Mouse (Mus musculus) left cerebral cortex, postnatal 4 days (tissue): ENCODE measurements at regions not wholly inside any gene's neighbourhood (a gene's known extent, or its start where the extent isn't known, plus 50 kb on each side); places are given as distances from the start of the nearest gene placed in this dataset.

Experiments
- DNase-seq: peaks from one replicate; pipeline ENCODE4 v3.0.0-alpha.2; 2022
- intact Hi-C: fragments of 180-260 bp; cut with DNase I; formaldehyde crosslinking; loops from one replicate; pipeline ENCODE4 v1.15.1; 2025

DNA sequence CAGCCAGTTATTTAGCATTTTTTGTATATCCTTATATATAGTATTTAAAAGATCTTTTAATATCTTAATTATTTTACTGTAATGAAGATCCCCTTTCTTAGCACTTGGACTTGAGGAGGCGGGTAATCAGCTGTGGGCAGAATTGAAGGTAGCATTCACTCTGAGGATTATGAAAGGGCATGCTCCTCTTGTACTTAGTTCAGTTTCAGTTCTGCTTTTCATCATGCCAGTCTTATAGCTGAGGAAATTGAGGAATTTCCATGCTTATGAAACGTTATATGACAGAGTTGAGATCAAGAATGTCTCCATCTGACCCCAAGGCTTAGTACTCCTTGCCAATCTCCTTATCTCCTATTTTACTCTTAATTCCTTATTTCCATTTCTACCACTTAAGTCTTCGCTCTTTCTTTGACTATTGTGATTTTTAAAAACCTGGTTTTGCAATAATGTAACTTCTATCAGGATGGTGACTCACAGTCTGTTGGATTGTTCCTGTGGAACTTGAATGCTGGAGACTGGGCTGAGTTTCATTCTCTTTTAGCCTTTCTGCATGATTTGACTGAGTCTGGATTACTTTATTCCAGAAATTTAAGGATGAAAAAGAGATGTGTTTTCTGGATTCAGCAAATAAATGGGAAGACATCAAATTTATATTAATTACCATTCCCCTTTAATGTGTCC, 133.6 kb downstream of the Papss1 start:
- no peak for DNase-seq
- intact Hi-C loops, result no loop called here

DNA sequence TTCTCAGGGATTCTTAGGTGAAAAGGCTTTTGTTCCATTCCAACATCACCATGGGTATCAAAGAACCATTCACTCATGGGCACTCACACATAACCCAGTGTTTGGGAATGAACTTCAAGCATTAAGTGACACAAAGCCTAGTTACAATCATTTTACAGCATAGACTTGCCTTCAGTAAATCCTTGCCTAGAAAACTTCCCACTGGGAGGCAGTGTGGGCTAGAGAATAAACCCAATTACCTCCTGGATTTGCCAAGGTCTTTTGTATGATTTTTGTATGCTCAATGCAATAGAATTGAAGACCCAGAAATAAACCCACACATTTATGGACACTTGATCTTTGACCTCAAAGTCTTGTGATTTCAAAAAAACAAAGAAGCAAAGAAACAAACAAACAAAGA, 138.6 kb downstream of the Papss1 start:
- intact Hi-C loops, result loop anchor here (10.0 kb wide), 1 partner anchor 382 kb away; the partner anchor contains the start of gene Dkk2
- DNase-seq, result no peak

DNA sequence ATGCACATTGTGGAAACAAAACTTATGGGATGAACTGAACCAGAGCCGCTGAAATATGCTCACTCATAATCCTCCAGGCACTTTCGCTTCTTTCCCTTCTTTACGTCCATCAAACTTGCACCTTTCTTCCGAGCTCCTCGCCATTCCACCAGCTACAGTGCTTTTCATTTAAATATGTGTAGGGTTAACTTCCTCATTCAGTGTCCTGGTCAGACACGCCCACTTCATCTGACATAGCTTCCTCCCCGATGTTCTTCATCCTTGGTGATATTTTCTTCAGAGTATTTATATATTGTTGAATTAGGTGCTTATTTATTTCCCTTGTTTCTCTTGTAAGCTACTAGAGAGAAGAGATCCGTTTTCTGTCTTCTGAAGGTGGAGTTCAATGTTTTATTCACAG, 149.0 kb downstream of the Papss1 start:
- intact Hi-C loops, result no loop called here
- no peak for DNase-seq

GRCm38 (mm10) chr3:131718761-131719160, 154.2 kb downstream of the Papss1 start:
- no peak for DNase-seq
- intact Hi-C loops, result no loop called here

DNA sequence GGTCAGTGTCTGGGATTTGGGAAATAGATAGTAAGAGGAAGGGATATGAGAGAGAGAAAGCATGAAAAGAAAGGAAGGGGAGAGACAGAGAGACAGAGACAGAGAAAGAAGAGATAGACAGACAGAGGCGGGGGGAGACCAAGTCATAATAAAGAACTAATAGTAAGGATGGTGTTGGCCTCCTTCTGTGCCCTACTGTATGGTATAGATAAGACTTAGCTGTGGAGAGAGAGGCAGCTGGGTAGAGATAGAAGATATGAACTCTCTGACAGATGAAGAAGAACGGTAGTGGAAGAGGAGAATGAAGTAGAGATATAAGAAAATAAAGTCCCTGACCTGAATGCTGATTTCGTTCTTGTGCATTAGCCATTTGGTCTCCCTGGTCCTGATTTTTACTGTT, 164.1 kb downstream of the Papss1 start:
- DNase-seq, result no peak

DNA sequence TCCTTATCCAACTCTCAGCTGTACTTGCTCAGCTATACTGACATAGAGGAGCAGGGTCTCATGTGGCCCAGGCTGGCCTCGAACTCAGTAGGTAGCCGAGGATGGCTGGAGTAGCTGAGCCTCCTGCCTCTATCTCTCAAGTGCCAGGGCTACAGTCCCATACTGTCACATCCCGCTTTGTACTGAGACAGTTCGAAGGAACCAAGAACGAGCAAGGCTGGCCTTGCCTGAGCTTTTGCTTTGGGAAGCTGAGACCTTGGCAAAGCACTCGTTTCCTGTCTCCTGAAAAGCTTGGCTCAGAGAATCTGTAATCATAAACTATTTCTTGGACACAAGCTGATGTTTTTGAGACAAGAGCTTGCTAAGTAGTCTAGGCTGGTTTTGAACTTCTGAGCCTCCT, 169.7 kb downstream of the Papss1 start:
- no peak for DNase-seq
- intact Hi-C loops, result no loop called here

More for the DNA sequence above, 164.1 kb downstream of the Papss1 start:
- intact Hi-C loops, result no loop called here

GRCm38 (mm10) chr3:131737461-131737860, 172.9 kb downstream of the Papss1 start:
- intact Hi-C loops, result no loop called here

DNA sequence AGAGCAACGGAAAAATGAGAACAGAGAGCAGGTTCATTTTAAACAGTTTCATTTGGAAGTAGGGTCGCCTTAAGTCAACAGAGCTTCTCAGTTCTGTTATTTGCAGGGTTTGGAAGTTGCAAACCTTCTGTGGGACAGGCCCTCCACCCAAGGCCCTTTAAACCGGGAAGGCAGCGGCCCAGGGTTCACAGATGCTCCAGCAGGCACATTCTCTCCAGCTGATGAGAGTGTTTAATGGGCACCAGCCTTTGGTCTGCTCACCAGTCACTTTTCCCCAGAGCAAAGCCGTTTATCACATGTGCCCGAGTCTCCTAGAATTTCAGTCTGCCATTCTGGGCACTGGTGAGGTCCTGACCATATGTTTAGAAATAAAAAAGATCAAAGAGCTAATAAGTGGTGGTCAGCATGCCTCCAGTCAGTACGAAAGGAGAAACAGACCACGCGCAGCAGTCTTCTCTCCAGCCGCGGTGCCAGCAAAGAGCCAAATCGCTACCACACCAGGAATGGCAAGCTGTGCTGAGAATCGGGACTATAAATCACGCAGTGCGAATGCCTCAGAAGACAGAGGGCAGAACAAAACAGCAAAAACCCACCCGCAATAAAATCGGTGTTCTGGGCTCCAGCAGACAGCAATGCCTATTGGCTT, 173.5 kb downstream of the Papss1 start:
- intact Hi-C loops, result no loop called here
- no peak for DNase-seq

More at GRCm38 (mm10) chr3:131737461-131737860, 172.9 kb downstream of the Papss1 start:
- DNase-seq, result peak; percentile 51

DNA sequence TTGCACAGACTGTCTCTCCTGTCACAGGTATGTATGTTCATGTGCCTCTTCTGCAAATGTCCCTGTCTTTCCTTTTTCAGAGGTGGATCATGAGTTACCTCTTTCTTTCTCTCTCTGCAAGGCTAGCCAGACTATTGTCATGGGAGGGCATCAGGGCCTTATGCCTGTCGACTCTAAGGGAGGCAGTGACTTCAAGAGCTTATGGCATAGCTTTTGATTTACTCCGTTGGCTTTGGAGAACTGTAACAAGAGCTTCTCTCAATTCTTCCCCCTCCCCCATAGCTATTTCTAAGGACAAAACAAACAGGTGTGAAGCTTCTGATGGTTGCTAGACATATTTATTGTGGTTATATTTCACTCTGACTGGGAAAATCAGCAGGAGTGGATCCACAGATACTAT, 191.0 kb downstream of the Papss1 start:
- DNase-seq, result no peak
- intact Hi-C loops, result no loop called here

- intact Hi-C loops, result no loop called here
- no peak for DNase-seq
Measured at GRCm38 (mm10) chr3:131756126-131756525, 191.6 kb downstream of the Papss1 start.

GRCm38 (mm10) chr3:131769976-131770375, 205.4 kb downstream of the Papss1 start:
- DNase-seq, result no peak
- intact Hi-C loops, result no loop called here

GRCm38 (mm10) chr3:131770486-131770885, 205.9 kb downstream of the Papss1 start:
- DNase-seq, result no peak
- intact Hi-C loops, result no loop called here

GRCm38 (mm10) chr3:131771863-131772546, 207.4 kb downstream of the Papss1 start:
- intact Hi-C loops, result no loop called here
- no peak for DNase-seq

DNA sequence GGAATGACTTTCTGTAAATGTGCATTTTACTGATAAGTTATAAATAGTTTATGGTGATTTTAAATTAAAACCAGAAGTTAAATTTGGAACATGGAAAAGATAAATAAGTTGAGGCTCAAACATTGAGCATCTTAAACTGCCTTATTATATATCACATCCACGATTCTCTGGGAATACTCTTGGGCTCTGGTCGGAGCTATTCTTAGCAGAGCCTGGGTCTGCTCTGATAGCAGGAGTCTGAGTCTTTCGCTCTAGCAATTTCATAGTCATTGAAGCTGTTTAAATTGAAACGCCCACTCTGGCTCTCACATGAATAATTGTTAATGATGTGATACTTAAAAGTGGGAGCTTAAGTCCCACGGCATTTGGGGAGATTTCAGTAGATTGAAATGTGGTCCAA, 208.0 kb downstream of the Papss1 start:
- intact Hi-C loops, result no loop called here
- no peak for DNase-seq

DNA sequence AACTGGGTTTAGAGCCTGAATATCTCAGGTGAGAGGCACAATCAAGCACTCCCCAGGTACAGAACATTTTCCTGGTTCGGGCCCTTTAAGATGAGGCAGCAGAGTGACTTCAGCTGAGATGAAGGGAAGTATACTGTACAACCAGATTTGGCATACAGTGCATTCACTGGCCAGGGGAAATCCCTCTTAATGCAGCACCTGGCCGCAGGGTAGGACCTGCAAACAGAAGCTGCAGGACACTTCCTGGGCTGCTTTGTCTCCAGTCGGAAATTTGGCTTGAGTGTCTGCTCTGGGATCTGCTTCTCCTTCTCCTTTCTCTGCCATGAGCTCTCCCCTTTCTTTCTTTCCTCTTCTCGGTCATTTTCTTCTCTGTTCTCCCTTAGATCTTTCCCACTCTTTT, 210.9 kb downstream of the Papss1 start:
- no peak for DNase-seq
- intact Hi-C loops, result no loop called here

DNA sequence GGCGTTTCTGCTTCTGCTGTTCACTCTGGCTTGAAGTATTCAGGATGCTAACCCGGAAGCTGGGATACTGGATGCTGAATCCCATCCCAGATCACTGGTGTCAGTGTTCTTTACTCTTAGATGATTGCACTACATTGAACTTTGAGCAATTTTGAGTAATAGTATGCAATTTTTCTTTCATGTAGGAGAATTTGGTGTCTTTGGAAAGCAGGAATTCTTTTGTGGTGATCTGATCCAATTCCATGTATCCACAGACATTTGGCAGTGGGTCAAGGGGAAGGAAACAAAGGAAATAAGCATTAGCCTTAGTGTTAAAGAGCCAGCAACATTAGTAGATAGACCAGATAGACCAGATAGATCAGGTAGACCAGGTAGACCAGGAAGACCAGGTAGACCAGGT, 212.1 kb downstream of the Papss1 start:
- DNase-seq, result no peak
- intact Hi-C loops, result no loop called here

GRCm38 (mm10) chr3:131779803-131780202, 215.2 kb downstream of the Papss1 start:
- DNase-seq, result no peak
- intact Hi-C loops, result no loop called here

GRCm38 (mm10) chr3:131785524-131785923, 221.0 kb downstream of the Papss1 start:
- intact Hi-C loops, result no loop called here
- peak; percentile 13 for DNase-seq

- no peak for DNase-seq
- intact Hi-C loops, result no loop called here
Measured at GRCm38 (mm10) chr3:131788321-131788720, 223.8 kb downstream of the Papss1 start.

GRCm38 (mm10) chr3:131789177-131789576, 224.6 kb downstream of the Papss1 start:
- DNase-seq, result peak; percentile 6
- intact Hi-C loops, result no loop called here

GRCm38 (mm10) chr3:131794056-131794455, 229.5 kb downstream of the Papss1 start:
- intact Hi-C loops, result loop anchor here (10.0 kb wide), 1 partner anchor 49 kb away; no protein-coding TSS in a partner anchor
- no peak for DNase-seq
